ENCODE assay signal across 12 mouse cellular contexts in genomic region chr1:160099659-160100302, GRCm38 (mm10). TPM values are rescaled to one million over a fixed set of nuclear protein-coding genes. Genes with fewer than 3 reads are reported as not detected.
DNase-seq lines count a peak whose midpoint lies in the region; ATAC-seq and TF ChIP-seq lines count a peak whose summit lies in the region.
"Had no signal": no experiment of that assay in that cellular context is flagged by ENCODE, and none has a peak within 500 bp of the region (broad histone marks: within the 10 kb centered on the region; RNA-seq: fewer than 3 reads in every experiment).

No protein-coding gene starts in this region.

- no peak overlapping the region for H3K4me3 ChIP-seq in left cerebral cortex, adult 2 months
- no peak overlapping the region for H3K4me3 ChIP-seq in embryonic fibroblast, embryonic 13.5 days (ENCODE audit: insufficient read depth, low read length)
- H3K4me3 ChIP-seq: embryonic facial prominence, embryonic 12.5 days; heart, embryonic 10.5 days; hindbrain, embryonic 15.5 days had no signal

- TF ChIP-seq CTCF in left cerebral cortex, adult 2 months (IDR thresholded peaks at IDR 0.05): peak; percentile 37
- TF ChIP-seq CTCF in embryonic fibroblast, embryonic 13.5 days (IDR thresholded peaks at IDR 0.05; ENCODE audit: borderline replicate concordance, insufficient read depth, low read length): no peak

- H3K4me1 ChIP-seq in embryonic fibroblast, embryonic 13.5 days (ENCODE audit: control insufficient read depth, insufficient read depth, low read length): peaks cover 9% of the 10 kb centered on the region
- H3K4me1 ChIP-seq: embryonic facial prominence, embryonic 12.5 days; heart, embryonic 10.5 days; hindbrain, embryonic 15.5 days had no signal

- intact Hi-C loops in left cerebral cortex, adult 2 months (cut with DNase I): loop anchor here (1.0 kb wide), 1 partner anchor 85 kb away; no protein-coding TSS in a partner anchor
- intact Hi-C loops in left cerebral cortex, postnatal 36 days (cut with DNase I): loop anchor here (5.0 kb wide), 1 partner anchor 83 kb away; no protein-coding TSS in a partner anchor

- peak; percentile 15 for DNase-seq in embryo, embryonic 11 days
- DNase-seq in embryo, embryonic 10 days (ENCODE audit: low spot score): no peak
- DNase-seq in left cerebral cortex, adult 2 months (ENCODE audit: extremely low spot score in 1 of 2, low spot score in 2 of 2): no peak
- no peak for DNase-seq in left cerebral cortex, postnatal 36 days (ENCODE audit: low spot score in 2 of 2)
- DNase-seq in ES-CJ7 (ENCODE audit: low read depth, low spot score): peak; percentile 28
- DNase-seq in thymus, postnatal 10 days (ENCODE audit: low spot score in 2 of 2): no peak

- no peak for ATAC-seq in erythroblast, adult 5-6 weeks (replicated peaks; ENCODE audit: low FRiP score, poor library complexity, severe bottlenecking)

- no peak overlapping the region for H3K27ac ChIP-seq in left cerebral cortex, adult 2 months
- peak overlapping the region; percentile 82 for H3K27ac ChIP-seq in embryonic fibroblast, embryonic 13.5 days (ENCODE audit: insufficient read depth, low read length)
- H3K27ac ChIP-seq: embryonic facial prominence, embryonic 12.5 days; heart, embryonic 10.5 days; hindbrain, embryonic 15.5 days had no signal

- no peak for TF ChIP-seq POLR2A in embryonic fibroblast, embryonic 13.5 days (IDR thresholded peaks at IDR 0.05; ENCODE audit: low read depth, low read length)

RNA-seq across cellular contexts. Expression of gene Tnn, which starts 53.6 kb away (rescaled TPM):
- under 1 TPM; 0.37 to 0.48 TPM for total RNA-seq in left cerebral cortex, adult 2 months (2021)
- under 1 TPM; 0.22 to 0.23 TPM for total RNA-seq in left cerebral cortex, postnatal 36 days (2021)
- 23.8 and 79.4 TPM in 2 replicates for polyA plus RNA-seq in embryonic fibroblast, embryonic 13.5 days (2011; ENCODE audit: insufficient read length, low read depth, missing spikeins)
- not detected in 2 replicates for total RNA-seq in erythroblast, adult 5-6 weeks (2015; ENCODE audit: low replicate concordance)
- not detected in 2 replicates for total RNA-seq in erythroblast, adult 5-6 weeks (2017; ENCODE audit: low replicate concordance)
- total RNA-seq: megakaryocyte-erythroid progenitor cell, adult 5-6 weeks had no signal
- polyA plus RNA-seq: heart, embryonic 10.5 days had no signal

RNA-seq across cellular contexts. Expression of gene 4930523C07Rik, which starts 55.6 kb away (rescaled TPM):
- 1 to 10 TPM; 1.1 to 2.8 TPM for total RNA-seq in left cerebral cortex, adult 2 months (2021)
- total RNA-seq in left cerebral cortex, postnatal 36 days (2021): 1 to 10 TPM; 2.6 TPM
- polyA plus RNA-seq in embryonic fibroblast, embryonic 13.5 days (2011; ENCODE audit: insufficient read length, low read depth, missing spikeins): 7.8 and 10.4 TPM in 2 replicates
- total RNA-seq in erythroblast, adult 5-6 weeks (2015; ENCODE audit: low replicate concordance): 11.7 and 14.2 TPM in 2 replicates
- 30.2 and 31.4 TPM in 2 replicates for total RNA-seq in erythroblast, adult 5-6 weeks (2017; ENCODE audit: low replicate concordance)

Comparison
In these comparisons a context has a peak if more than half of its experiments do, and no peak if none do; other contexts are left out.
1. DNase-seq: peak in embryo, embryonic 11 days (single experiment) and ES-CJ7 (single experiment); none in embryo, embryonic 10 days (single experiment), left cerebral cortex, adult 2 months (0 of 2), left cerebral cortex, postnatal 36 days (0 of 2) and thymus, postnatal 10 days (0 of 2).